Mouse (Mus musculus) kidney, postnatal 0 days (tissue): Measurements from ENCODE around the gene Nt5c1b. TPM values are rescaled to one million over a fixed set of nuclear protein-coding genes. Genes with fewer than 3 reads are reported as not detected.
A peak's percentile ranks its signal among the peaks of the same experiment; 100 is the strongest.

ENCODE experiments used
- ATAC-seq: fragments of 200-750 bp; cut with Nextera tagmentation; replicated peaks from 2 replicates; pipeline ENCODE4 v1.8.0; 2017; ENCODE audit warnings: low read depth, moderate number of reproducible peaks, moderate TSS enrichment, moderate library complexity; ENCODE audit not compliant: low FRiP score
- DNase-seq: peaks from one replicate; pipeline ENCODE4 v3.0.0-alpha.2; 2016; ENCODE audit warnings: low spot score
- H3K27ac ChIP-seq: fragments of 300-500 bp; sonication (generic); 2 replicates; pipeline ENCODE4 v1.5.1; 2014; ENCODE audit warnings: mild to moderate bottlenecking
- H3K27me3 ChIP-seq: fragments of 300-500 bp; sonication (generic); 2 replicates; pipeline ENCODE4 v1.6.1; 2014; ENCODE audit warnings: low read length, mixed read lengths; ENCODE audit not compliant: insufficient read depth
- H3K36me3 ChIP-seq: fragments of 300-500 bp; sonication (generic); 2 replicates; pipeline ENCODE4 v1.6.1; 2014; ENCODE audit warnings: low read length, mixed read lengths; ENCODE audit not compliant: insufficient read depth
- H3K4me1 ChIP-seq: fragments of 300-500 bp; sonication (generic); replicated peaks from 2 replicates; pipeline ENCODE4 v1.6.1; 2014; ENCODE audit warnings: antibody characterized with exemption, low read length, mixed read lengths; ENCODE audit not compliant: insufficient read depth
- H3K4me2 ChIP-seq: fragments of 300-500 bp; sonication (generic); 2 replicates; pipeline ENCODE4 v1.6.1; 2014; ENCODE audit warnings: mild to moderate bottlenecking, low read length, moderate library complexity, mixed read lengths
- H3K4me3 ChIP-seq: fragments of 300-500 bp; sonication (generic); replicated peaks from 2 replicates; pipeline ENCODE4 v1.5.1; 2014; ENCODE audit warnings: low read depth, low read length
- H3K9ac ChIP-seq: fragments of 300-500 bp; sonication (generic); 2 replicates; pipeline ENCODE4 v1.6.1; 2014; ENCODE audit warnings: low read depth, low read length
- H3K9me3 ChIP-seq: fragments of 300-500 bp; sonication (generic); replicated peaks from 2 replicates; pipeline ENCODE4 v1.6.1; 2016; ENCODE audit warnings: low read length, inconsistent platforms, mixed read lengths
- CTCF ChIP-seq: IDR thresholded peaks from 2 replicates; pipeline ENCODE4 v1.5.1; 2016; ENCODE audit warnings: antibody characterized with exemption, low read depth, mild to moderate bottlenecking, moderate library complexity
- WGBS: fragments of 180-500 bp; shearing (Covaris S2); extraction: QIAGEN DNeasy Blood & Tissue Kit; methylation state at CpG from one replicate; pipeline ENCODE4 v1.1.7; 2014; 5-methylcytosine and 5-hydroxymethylcytosine counted together
- polyA plus RNA-seq: library from polyadenylated mRNA; unstranded; fragments of >200 nt; fragmentation: Nextera tagmentation; extraction: Ambion mirVana; gene quantifications from 2 replicates; pipeline ENCODE4 v1.2.1, GENCODE M21; 2015

The Nt5c1b gene
- polyA plus RNA-seq = not detected in 2 replicates

DNA sequence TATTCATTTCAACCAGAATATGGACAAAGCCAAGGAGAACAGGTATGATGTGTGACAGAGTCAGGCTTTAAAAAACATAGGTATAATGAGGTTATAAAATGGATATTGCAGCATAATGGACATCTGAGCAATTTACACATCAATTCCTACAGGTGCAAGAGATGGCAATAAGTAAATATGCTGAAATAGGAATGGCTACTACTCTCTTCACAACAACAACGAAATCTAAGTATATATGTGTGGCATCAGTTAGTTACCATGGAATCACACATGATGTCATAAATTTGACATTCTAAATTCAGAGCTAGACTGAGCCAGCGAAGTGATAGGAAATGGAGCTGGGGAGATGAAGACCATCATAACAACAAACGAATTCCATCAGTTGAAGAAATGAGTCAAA is at the start of gene Nt5c1b:
Gene Nt5c1b, plus strand, starts transcription at position 301 of the 400 bp plus-strand sequence.
- ATAC-seq (no peak), DNase-seq (no peak)
- no peak for TF ChIP-seq CTCF
- H3K4me3 ChIP-seq = no peak within 1 kb of the TSS
- no peaks in the 10 kb centered on the region for H3K36me3 ChIP-seq
- H3K9ac ChIP-seq = no peak within 1 kb of the TSS
- WGBS = 75% methylated on average over 3 of the region's 3 CpGs
- H3K9me3 ChIP-seq = no peaks in the 10 kb centered on the region
- no peak within 1 kb of the TSS for H3K27ac ChIP-seq
- H3K4me2 ChIP-seq = no peak within 1 kb of the TSS
- no peaks in the 10 kb centered on the region for H3K4me1 ChIP-seq
- no peaks in the 10 kb centered on the region for H3K27me3 ChIP-seq

DNA sequence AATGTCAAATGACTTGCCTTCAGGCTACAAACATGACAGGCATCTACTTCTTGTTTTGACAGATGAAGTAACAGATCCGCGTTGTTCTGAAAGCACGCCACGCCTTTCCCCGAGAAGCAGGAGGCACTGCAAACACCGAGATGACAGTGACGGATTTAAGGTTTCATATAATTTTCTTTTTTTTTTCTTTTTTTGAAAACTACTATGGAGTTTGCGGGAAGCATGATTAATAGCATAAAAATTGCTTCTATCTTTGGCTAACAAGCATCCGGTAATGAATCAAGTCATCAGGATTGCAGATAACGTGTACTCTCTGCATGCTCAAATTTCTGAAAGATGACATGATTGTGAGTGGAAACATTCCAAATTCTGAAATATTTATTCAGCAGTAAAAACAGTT is 42.1 kb upstream of the Nt5c1b start:
- H3K4me3 ChIP-seq = no peak overlapping the region
- no peak overlapping the region for H3K9ac ChIP-seq
- H3K4me2 ChIP-seq = no peak overlapping the region
- H3K9me3 ChIP-seq = no peaks in the 10 kb centered on the region
- no peak overlapping the region for H3K27ac ChIP-seq
- 69% methylated on average over 10 of the region's 10 CpGs for WGBS
- H3K36me3 ChIP-seq = no peaks in the 10 kb centered on the region
- TF ChIP-seq CTCF = no peak
- no peak for ATAC-seq
- peak; percentile 23 for DNase-seq
- H3K27me3 ChIP-seq = no peaks in the 10 kb centered on the region
- H3K4me1 ChIP-seq = no peaks in the 10 kb centered on the region

DNA sequence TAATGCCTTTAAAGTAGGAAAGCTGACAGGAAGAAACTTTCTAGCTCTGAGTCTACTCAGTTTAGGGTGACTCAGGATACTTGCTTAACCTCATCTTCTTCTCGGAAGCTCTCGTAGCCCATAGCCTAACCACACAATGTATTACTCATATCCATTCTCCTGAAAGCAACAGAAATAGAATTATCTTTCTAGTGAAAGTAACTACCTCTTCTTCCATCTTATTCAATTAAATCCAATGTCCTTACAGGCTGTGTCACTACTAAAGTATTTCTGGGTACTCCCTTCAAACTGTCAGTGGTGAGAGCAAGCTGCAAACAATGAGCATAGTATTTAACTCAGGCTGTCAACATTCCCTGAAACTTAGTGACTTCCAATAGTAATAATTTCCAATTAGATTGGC is 40.3 kb upstream of the Nt5c1b start:
- H3K27me3 ChIP-seq = no peaks in the 10 kb centered on the region
- H3K9me3 ChIP-seq = no peaks in the 10 kb centered on the region

DNA sequence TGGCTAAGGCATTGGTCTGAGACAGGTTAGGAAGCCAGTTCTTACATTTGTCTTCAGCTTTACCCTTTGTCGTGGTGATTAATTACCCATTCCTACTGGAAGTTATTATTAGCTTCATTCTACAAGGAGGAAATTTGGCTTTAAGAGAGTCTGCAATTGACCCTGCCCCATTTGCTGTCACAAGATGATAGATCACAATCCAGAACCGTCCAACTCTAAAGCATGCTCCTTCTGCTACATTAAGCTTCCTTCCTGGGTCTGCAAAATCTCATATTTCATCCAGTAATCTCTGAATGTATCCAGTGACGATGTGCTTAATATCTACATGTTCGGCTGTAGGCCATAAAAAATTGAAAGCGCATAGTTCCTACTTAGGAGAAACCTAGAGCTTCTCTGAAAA is 29.2 kb upstream of the Nt5c1b start:
- no peak overlapping the region for H3K4me2 ChIP-seq
- DNase-seq = peak; percentile 77
- WGBS = 25% methylated on average over 5 of the region's 5 CpGs
- H3K9ac ChIP-seq = no peak overlapping the region
- H3K27me3 ChIP-seq = no peaks in the 10 kb centered on the region
- TF ChIP-seq CTCF = no peak
- no peak overlapping the region for H3K4me3 ChIP-seq
- H3K9me3 ChIP-seq = no peaks in the 10 kb centered on the region
- H3K4me1 ChIP-seq = no peaks in the 10 kb centered on the region
- H3K36me3 ChIP-seq = no peaks in the 10 kb centered on the region
- no peak for ATAC-seq
- no peak overlapping the region for H3K27ac ChIP-seq

More for the DNA sequence above, 40.3 kb upstream of the Nt5c1b start:
- 93% methylated on average over 2 of the region's 2 CpGs for WGBS
- H3K9ac ChIP-seq = no peak overlapping the region
- H3K4me1 ChIP-seq = no peaks in the 10 kb centered on the region
- H3K4me2 ChIP-seq = no peak overlapping the region
- no peak for TF ChIP-seq CTCF
- H3K36me3 ChIP-seq = no peaks in the 10 kb centered on the region
- DNase-seq (no peak), ATAC-seq (no peak)
- H3K27ac ChIP-seq = no peak overlapping the region
- H3K4me3 ChIP-seq = no peak overlapping the region

DNA sequence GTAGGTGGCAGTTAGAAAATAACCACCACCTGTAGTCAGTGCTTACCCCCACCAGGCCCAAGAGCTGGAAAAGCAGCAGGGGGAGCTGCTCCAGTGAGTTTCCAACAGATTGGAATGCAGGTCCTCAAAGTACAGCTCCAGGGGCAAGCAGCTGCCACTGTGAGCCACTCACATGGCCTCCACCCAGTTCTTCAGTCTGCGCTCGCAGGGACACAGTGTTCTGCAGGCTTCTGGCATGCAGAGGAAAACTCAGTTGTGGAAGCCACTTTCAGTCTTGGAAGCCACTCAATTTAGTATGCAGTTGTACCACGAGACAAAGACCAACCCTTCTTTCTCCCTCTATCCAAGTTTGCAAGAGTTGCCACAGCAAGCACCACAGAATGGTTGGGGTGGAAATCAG is 19.1 kb upstream of the Nt5c1b start:
- Histone ChIP-seq H3K4me2 (no peak overlapping the region), H3K9ac (no peak overlapping the region), H3K9me3 (no peaks in the 10 kb centered on the region), H3K36me3 (no peaks in the 10 kb centered on the region), H3K27ac (no peak overlapping the region), H3K4me1 (no peaks in the 10 kb centered on the region), H3K27me3 (no peaks in the 10 kb centered on the region), H3K4me3 (no peak overlapping the region)
- DNase-seq = no peak
- no peak; the same call in 1 of the 2 replicates for TF ChIP-seq CTCF
- ATAC-seq = no peak
- 78% methylated on average over 3 of the region's 3 CpGs for WGBS

DNA sequence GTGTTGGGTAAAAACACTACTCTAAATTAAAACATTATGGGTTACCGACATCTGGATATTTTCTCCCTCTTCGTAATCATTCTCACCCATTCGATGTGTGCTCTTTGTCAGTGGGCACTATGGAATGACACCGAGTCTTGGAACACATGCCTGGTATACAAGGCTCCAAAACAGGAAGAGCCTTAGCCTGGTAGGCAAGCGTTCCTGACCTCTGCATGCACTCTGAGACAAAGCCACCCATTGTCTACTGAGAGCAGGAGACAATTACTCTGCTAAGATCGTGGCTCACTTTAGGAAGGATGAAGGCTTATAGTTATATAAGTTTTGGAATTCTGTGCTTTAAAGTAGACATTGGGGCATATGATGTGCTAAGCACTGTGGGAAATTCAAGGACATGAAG is 12.0 kb upstream of the Nt5c1b start:
- Histone ChIP-seq H3K4me3 (no peak overlapping the region), H3K27ac (no peak overlapping the region), H3K4me1 (no peaks in the 10 kb centered on the region), H3K36me3 (no peaks in the 10 kb centered on the region), H3K9me3 (no peaks in the 10 kb centered on the region), H3K9ac (no peak overlapping the region), H3K4me2 (no peak overlapping the region), H3K27me3 (no peaks in the 10 kb centered on the region)
- no peak for ATAC-seq
- no peak for DNase-seq
- no peak for TF ChIP-seq CTCF
- WGBS = 74% methylated on average over 6 of the region's 6 CpGs
